Mouse (Mus musculus): ENCODE data around the gene Sufu.

Gene Sufu

DNA sequence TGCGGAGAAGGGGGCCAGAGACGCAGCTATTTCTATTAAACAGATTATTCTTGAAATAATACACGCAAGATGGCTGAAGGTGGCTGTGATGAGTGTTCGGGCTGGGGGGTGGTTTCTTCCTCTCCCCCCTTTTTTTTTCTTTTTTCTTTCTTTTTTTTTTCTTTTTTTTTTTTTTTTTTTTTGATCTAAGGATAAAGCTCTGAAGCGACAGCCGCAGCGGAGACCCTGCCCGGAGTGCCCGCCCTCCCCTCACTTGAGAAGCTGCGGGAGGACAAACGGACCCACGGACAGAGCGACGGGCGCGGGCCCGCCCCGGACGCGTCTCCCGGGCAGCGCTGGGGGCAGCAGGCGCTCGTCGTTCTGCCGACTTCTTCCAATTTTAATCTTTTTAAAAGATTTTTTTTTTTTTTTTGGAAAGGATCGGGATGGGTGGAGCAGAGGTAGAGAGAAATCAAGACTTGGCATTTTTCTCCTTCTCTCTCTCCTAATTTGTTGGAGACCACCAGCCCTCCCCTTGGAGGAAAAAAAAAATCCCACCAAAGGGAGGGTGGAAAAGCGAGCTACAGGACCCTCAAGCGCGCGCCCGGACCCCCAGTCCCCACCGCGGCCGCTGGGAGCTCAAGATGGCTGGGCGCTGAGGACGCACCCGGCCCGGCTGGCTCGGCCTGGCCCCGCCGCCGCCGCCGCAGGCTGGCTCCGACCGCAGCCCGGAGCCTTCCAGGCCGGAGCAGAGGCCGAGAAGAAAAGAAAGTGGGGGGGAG, 104.1 kb downstream of the Sufu start:
- peak; percentile 72 for DNase-seq

DNA sequence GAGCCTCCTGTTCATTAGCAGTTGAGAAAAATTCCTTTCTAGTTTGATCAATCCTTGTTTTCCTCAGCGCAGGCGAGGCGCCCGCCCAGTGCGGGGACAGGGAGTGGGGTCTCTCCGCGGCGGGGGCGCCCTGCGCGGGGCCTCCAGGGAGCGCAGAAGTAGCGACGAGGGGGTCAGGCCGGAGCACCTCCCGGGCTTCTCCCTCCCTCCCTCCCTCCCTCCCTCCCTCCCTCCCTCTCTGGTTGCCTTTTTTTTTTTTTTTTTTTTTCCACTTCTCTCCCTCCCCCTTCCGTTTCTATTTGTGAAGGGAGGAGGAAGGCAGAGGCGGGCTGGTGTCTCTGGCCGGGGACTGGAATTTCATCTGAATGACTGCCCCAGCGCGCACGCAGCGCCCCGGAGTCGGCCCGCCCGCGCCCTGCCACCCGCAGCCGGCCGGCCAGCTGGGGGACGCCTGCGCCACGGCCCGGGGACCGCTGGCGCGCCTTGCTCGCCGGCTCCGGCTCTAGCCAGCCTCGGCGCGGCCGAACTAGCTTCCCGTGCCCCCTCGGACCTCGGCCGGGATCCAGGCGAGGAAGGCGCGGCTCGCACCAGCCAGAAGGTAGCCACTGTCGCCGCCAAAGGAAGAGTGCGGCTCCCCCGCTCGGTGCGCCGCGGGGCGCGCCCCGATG, 104.8 kb downstream of the Sufu start, which contains the start of gene Trim8:
TSS of gene Trim8 (plus strand) at position 302 of the 668 bp plus-strand sequence.
- DNase-seq, result peak; percentile 92

DNA sequence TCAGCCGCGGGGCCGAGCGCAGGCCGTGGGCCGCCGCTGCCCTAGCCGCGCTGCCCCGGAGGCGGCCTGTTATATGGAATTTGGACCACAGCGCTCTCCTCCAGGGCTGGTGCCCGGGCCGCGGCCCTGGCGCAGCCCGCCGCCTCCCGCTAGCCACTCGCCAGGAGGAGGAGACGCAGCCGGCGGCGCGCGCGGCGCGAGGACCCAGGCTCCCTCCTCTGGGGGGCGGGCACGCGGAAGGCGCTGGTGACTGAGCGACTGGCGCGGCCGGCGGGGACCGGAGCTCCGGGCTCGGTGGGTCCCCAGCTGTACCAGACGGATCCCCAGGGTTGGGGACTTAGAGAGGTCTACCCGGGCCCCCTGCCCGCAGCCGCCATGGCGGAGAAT, 105.4 kb downstream of the Sufu start:
- peak; percentile 88 for DNase-seq

DNA sequence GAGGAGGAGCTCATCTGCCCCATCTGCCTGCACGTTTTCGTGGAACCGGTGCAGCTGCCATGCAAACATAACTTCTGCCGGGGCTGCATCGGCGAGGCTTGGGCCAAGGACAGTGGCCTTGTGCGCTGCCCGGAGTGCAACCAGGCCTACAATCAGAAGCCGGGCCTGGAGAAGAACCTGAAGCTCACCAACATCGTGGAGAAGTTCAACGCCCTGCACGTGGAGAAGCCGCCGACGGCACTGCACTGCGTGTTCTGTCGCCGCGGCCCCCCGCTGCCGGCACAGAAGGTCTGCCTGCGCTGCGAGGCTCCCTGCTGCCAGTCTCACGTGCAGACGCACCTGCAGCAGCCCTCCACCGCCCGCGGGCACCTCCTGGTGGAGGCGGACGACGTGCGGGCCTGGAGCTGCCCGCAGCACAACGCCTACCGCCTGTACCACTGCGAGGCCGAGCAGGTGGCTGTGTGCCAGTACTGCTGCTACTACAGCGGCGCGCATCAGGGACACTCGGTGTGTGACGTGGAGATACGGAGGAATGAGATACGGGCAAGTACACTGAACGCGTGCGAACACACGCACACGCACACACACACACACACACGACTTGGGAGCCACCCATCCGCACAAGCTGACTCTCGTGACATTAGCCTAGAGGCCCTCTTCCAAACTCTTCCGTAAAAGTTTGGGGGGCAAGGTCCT, 105.9 kb downstream of the Sufu start:
- DNase-seq, result peak; percentile 88

DNA sequence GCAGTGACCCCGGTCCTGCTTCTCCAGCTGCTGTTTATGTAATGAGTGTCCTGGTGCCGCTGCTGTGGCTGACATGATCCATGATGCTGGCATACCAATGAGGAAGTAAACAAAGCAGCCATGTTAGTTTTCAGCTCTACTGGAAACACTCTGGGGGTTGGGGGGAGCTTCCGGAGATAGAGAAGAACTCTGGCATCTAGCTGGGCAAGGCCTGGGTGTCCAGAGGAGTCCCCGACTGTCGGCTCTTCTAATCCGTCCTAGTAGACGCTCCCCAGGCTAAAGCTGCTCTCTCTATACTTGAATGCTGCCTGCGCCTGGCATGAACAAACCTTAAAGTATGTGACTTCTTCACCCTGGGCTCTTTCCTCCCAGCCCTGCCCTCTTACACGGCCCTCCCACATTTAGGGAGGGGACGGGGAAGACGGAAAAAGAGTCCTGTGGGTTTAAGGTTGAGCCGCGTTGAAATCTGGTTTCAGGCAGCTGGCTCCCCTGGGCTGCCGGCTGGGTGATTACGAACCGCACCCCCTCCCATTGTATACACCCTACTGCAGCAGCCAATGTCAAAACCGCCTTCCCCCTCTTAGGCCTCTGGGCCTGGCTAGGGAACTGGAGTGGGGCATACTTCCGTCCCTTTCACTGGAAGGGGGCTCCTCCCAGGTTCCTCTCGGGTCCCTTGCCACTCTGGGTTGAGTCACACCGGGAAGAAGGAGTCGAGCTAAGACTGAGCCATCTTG, 106.8 kb downstream of the Sufu start:
- peak; percentile 91 for DNase-seq

DNA sequence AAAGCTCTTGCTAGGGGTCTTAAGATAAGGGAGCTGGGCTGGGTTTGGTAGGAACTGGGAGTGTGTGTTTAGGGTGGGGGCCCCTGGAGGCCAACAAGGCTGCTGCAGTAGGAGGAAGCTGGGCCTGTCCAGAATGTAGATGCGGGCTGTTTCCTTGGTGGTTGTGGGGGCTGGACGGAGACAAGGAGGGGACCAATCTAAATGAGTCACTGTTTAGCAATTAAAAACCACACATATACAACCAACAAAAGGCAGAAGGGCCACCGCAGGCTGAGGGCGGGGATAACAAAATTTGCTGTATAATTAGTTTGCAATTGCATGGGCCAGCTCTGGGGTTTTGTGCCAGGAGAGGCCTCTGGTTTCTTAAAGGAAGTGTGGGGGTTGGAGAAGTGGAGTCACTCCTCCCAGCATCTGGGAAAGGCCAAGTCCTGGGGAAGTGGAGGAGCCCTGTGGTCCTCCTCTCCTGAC, 107.4 kb downstream of the Sufu start:
- DNase-seq, result peak; percentile 79

DNA sequence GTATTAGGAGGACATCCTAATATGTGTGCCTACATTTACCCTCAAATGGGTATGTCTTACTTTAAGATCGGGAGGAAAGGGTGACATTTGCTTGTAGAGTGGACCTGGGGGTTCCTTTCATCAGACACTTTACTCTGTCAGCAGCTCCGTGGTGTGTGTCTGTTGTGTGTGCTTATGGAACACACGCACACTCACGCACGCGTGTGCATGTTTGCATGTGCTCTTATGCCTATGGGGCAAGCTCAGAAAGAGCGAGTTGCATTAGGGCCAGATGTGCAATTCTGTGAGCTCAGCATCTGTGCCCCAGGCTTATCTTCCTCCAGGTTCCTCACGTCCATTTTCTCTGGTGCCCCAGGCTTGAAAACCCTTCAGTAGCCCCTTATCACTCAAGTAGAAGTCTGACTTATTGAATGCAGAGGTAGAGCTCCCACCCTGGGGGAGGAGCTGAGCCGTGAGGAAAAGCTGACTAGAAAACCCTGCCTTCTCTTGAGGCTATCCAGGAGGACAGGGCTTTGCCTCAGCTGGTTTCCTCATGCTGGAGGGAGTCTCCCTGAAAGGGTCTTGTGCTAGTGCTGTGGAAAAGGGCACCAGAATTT, 108.2 kb downstream of the Sufu start:
- DNase-seq, result peak; percentile 50

DNA sequence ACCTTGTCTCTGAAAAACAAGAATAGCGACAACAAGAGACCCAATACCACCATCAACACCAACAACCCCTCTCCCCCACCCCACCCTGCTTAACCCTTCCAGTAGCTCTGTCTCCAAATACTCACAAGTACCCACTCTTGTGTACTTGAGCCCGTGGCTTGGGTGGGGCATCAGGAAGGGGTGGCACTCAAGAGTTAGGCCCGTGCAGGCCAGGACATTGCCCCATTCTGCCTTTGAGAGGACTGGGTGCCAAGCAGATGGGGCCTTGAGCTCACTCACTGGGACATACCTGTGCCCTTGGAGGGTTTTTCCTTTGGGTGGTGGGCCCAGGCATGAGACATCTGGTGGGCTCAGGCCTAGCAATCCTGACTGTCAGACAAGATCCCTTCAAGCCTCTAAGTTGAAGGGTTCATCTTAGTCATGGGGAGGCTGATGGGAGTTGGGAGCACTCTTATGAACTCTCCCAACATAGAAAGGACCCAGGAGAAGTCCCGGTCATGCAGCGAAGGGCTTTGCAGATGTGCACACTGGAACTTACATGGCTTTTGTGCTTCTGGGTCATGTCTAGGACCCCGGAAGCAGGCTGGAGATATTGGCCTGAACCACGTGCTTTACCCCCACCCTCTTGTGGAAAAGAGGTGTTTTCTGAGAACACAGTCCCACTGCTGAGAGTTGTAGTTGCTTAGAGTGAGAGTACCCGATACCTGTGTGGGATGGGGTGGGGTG, 109.1 kb downstream of the Sufu start:
- peak; percentile 54 for DNase-seq

DNA sequence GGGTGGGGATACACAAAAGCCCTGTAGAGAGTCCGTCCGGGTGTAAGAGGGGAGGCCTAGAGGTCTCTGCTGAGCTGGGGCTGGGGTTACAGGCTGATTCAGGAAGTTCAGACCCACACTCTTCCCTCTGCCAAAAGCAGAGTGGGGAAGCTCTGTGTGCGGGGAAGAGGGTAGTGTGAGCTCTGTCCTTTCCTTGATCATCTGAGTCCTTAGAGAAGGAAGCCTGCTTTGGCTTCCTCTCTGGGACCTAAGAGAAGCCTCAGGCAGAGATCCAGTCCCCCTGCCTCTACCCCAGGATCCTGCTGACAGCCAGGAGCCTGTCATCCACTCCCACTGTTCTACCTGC, 109.6 kb downstream of the Sufu start:
- DNase-seq, result no peak

DNA sequence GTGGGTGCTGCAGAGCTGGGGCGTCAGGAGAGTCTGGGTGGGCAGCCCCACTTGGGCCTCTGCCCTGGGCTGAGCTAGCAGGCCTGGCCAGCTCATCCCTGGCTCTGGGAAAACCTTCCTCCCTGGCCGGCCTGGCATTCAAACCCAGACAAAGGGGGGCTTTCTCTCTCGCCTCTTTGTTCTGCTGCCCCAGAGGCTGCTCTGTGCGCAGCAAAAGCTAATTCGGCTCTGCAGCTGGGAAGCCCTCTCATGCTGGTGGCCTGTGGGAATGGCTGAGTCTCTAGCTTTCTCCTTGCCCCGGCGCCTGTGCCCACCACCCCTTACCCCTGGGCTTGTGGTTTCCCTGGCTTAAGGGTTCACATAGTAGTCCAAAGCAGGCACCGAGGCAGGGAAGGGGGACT, 110.5 kb downstream of the Sufu start:
- DNase-seq, result no peak

DNA sequence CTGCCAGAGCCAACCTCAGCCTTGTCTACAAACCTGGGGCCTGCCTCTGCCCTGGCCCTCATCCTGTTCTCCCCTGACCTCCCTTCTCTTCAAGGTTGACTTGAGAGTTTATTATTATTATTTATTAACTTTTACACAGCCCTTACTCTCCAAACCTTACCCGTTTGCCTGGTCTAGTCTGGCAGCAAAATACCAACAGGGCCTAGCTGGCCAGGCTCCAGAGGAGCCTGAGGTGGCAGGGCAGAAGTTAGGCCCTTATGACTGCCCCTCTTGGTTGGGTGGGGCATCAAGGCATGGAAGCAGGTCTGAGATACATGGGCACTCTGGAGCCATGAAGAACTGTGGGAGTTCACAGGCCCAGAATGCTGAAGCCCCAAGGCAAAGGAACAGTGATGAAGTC, 111.1 kb downstream of the Sufu start:
- DNase-seq, result no peak

DNA sequence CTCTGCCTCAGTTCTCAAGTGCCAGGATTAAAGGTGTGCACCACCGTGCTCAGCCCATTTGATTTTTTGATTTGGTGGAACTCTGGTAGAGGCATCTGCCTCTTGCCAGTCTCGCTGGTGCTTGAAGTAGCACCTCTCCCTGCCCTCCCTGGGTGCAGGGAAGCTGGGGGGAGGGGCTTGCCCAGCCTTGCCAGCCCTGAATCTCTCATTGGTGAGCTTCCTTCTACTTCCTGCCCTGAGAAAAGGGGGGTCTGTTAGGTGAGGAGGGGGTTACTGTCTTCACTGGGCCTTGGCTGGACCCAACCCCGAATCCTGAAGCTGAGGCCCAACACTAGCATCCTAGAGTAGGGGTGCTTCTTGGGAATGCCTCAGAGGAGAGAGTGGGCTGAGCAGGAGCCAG, 112.0 kb downstream of the Sufu start:
- DNase-seq, result no peak

DNA sequence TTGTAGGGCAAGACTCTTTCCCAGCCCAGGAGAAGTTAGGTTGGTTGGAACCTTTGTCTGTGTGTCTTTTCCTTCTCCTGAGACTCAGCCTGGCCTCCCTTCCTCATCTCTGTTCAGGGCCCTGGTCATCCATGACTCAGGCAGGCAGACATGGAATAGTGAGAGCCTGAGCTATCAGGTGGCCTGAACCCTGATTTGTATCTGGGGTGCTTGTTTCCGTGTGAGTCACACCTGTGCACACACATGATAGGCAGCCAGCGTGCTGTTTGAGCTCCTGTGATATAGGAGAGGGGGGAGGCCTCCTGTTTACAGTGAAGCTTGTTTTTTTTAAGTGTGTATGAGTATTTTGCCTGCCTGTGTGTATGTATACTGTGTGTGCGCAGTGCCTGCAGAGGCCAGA, 112.5 kb downstream of the Sufu start:
- no peak for DNase-seq

DNA sequence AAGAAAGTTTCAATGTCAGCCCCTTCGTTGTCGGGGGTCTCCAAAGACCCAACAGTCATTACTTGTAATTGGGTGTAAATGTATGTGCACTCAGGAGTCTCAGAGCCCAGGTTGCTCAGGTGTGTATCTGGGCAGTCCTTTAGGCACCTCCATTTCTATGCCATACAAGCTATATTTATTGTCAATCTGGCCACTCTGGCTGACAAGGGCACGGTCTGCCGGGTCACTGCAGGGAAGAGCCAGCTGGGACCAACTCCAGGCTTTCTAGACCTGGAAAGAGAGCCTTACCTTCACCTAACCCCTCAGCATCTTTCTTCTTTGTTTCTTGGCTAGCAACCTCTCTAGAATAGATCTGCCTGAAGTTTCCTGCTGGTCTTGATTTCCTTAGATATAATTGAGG, 113.0 kb downstream of the Sufu start:
- DNase-seq, result no peak

DNA sequence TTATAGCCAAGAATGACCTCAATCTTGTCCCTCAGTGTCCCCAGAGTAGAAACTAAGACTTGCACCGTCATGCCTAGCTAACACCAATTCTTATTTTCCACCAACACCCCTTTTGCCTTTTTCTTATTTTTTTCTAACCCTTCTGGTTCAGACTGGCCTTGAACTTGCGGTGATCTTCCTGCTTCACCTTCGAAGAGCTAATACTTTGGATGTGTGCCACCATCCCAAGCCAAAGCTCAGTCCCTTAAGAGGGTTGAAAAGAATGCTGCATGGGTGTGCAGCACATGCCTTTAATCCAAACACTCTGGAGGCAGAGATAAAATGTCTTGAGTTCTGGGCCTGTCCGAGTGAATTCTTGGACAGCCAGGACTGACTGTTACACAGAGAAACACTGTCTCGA, 113.7 kb downstream of the Sufu start:
- no peak for DNase-seq

DNA sequence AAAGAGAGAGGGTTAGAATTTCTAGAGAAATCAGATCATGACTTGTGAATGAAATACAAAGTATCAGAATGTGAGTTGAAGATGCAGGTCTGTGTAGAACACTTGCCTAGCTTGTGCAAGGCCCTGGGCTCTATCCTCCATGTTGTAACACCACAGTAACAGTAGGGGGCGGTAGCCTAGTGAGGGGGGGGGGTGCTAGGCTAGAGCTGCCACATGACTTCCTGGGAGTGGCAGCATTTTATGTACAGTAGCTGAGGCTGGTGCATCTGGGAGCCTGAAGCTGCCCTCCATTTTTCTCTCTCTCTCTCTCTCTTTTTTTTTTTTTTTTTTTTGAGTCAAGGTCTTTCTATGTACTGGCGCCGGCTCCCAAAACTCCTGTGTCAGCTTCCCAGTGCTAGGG, 114.1 kb downstream of the Sufu start:
- DNase-seq, result peak; percentile 63

DNA sequence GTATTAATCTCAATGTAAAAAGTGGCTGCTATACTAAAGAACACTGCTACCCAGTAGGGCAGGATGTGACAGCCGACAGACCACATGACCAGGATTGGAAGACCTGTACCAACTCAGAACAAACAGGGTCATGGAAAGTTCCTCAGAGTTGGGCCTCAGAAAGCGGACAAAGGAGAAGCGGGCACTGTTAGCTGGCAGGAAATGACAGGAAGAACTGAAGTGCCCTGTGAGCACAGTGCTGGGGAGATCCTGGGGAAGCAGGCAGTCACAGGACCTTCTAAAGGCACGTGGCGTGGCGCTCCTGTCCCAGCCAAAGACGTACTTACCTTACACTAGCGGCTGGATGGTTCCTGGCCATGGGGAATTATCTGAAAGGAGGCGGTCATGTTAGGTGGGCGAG, 114.6 kb downstream of the Sufu start:
- peak; percentile 66 for DNase-seq

DNA sequence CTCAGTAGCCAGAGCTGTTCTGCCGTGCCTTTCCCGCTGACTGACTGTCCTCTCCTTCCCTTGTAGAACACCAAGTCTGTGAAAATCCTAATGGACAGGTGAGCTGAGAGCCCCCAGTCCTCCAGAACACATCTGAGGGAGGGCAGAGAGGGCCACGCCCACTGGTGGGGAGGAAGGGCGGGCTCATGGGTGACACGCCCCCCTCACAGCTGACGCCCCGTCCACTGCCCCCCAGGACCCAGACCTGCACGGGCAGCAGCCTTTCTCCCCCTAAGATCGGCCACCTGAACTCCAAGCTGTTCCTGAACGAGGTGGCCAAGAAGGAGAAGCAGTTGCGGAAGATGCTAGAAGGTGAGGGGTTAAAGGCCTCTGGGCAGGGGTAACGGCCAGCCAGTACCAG, 117.7 kb downstream of the Sufu start:
- DNase-seq, result no peak

DNA sequence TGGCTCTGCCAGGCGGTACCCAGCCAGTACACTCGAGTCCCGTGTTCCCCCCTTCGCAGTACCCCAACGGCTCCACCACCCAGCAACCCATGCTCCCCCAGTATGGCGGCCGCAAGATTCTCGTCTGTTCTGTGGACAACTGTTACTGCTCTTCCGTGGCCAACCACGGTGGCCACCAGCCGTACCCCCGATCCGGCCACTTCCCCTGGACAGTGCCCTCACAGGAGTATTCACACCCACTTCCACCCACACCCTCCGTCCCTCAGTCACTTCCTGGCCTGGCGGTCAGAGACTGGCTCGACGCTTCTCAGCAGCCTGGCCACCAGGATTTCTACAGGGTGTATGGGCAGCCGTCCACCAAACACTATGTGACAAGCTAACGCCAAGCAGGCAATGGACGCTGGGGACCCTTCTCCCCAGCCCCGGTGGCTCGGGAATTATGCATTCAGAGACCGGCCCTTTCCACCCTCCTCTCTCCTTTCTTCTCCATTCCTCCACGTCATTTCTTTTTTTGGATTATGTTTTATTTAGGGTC, 118.7 kb downstream of the Sufu start:
- no peak for DNase-seq

DNA sequence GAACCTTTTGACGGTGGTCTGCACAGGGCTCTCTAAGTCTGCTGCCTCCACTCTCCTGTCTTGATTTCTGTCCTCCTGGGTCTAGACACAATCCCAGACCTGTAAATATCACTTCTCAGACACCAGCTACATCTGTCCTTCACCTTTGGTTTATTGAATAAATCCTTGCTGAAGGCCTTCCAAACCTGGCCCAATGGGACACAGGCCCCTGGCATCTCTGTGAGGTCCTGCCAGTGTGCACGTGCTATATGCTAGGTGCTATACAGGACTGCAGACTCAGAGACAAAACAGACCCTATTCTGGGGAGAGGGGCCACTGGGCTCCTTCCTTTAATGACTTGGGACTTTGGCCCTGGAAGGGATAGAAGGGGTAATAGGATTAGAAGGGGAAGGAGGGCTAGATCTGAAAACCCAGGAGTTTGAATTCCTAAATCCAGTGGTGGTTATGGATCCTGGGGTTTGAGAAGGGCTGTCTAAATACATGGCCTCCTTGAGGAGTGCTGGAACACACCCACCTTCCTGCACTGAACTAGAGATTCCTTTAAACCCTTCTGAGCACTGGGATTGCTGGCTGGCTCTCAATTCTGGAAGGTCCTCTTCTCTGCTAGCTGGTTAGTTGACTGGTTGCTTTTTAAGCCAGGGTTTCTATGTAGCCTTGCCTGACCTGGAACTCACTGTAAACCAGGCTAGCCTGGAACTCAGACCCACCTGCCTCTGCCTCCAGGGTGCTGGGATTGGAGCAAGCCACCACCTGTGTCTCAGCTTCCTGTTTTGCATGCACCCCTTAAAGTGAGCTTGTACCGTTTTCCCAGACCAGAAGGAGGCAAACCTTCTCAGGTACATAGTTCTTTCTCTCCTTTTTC, 120.2 kb downstream of the Sufu start:
- DNase-seq, result no peak
